Mouse (Mus musculus): Measurements from ENCODE around the gene Coro6.

- no peak for TF ChIP-seq CTCF (IDR thresholded peaks at IDR 0.05)
- no peak for TF ChIP-seq EP300 (IDR thresholded peaks at IDR 0.05)
Measured at GRCm38 (mm10) chr11:77492311-77492871, 30.2 kb downstream of the Coro6 start.
